Mouse (Mus musculus) intestine, postnatal 0 days (tissue): ENCODE data around the gene BC034090. TPM values are rescaled to one million over a fixed set of nuclear protein-coding genes. Genes with fewer than 3 reads are reported as not detected.

Experiments used
- ATAC-seq: fragments of 200-750 bp; cut with Nextera tagmentation; 2 replicates; pipeline ENCODE4 v1.8.0; 2017; ENCODE audit warnings: mild to moderate bottlenecking, moderate TSS enrichment, moderate library complexity
- H3K27ac ChIP-seq: fragments of 300-500 bp; sonication (generic); 2 replicates; pipeline ENCODE4 v1.5.1; 2014; ENCODE audit warnings: mild to moderate bottlenecking, low read depth, low read length, moderate library complexity
- H3K27me3 ChIP-seq: fragments of 300-500 bp; sonication (generic); replicated peaks from 2 replicates; pipeline ENCODE4 v1.6.1; 2014; ENCODE audit warnings: low read length, mixed read lengths; ENCODE audit not compliant: control insufficient read depth, insufficient read depth
- H3K36me3 ChIP-seq: fragments of 300-500 bp; sonication (generic); 2 replicates; pipeline ENCODE4 v1.6.1; 2014; ENCODE audit warnings: mild to moderate bottlenecking, moderate library complexity; ENCODE audit not compliant: control insufficient read depth, insufficient read depth
- H3K4me1 ChIP-seq: fragments of 300-500 bp; sonication (generic); replicated peaks from 2 replicates; pipeline ENCODE4 v1.6.1; 2014; ENCODE audit warnings: antibody characterized with exemption, low read length, mixed read lengths; ENCODE audit not compliant: control insufficient read depth, insufficient read depth
- H3K4me2 ChIP-seq: fragments of 300-500 bp; sonication (generic); replicated peaks from 2 replicates; pipeline ENCODE4 v1.6.1; 2014; ENCODE audit warnings: low read depth, mild to moderate bottlenecking, moderate library complexity
- H3K4me3 ChIP-seq: fragments of 300-500 bp; sonication (generic); 2 replicates; pipeline ENCODE4 v1.5.1; 2014; ENCODE audit warnings: low read depth, low read length
- H3K9ac ChIP-seq: fragments of 300-500 bp; sonication (generic); 2 replicates; pipeline ENCODE4 v1.6.1; 2014; ENCODE audit warnings: mild to moderate bottlenecking, low read depth, low read length
- H3K9me3 ChIP-seq: fragments of 300-500 bp; sonication (generic); 2 replicates; pipeline ENCODE4 v1.6.1; 2016; ENCODE audit warnings: mixed run types; ENCODE audit not compliant: control insufficient read depth
- CTCF ChIP-seq: sonication (generic); IDR thresholded peaks from 2 replicates; pipeline ENCODE4 v1.5.1; 2016; ENCODE audit warnings: low read depth, mild to moderate bottlenecking, control low read depth, antibody characterized with exemption, moderate library complexity
- WGBS: fragments of 180-500 bp; shearing (Covaris S2); extraction: QIAGEN DNeasy Blood & Tissue Kit; methylation state at CpG from one replicate; pipeline ENCODE4 v1.1.7; 2014; 5-methylcytosine and 5-hydroxymethylcytosine counted together
- polyA plus RNA-seq: library from polyadenylated mRNA; unstranded; fragments of >200 nt; fragmentation: Nextera tagmentation; extraction: Ambion mirVana; gene quantifications from 2 replicates; pipeline ENCODE4 v1.2.1, GENCODE M21; 2015

BC034090 gene
- polyA plus RNA-seq, 1 experiment from 2014 or later: 1.3 TPM

- Histone ChIP-seq H3K9me3 (no peaks in the 10 kb centered on the region), H3K27ac (no peak overlapping the region), H3K4me2 (no peak overlapping the region), H3K4me1 (no peaks in the 10 kb centered on the region), H3K27me3 (peaks cover 24% of the 10 kb centered on the region), H3K36me3 (no peaks in the 10 kb centered on the region), H3K4me3 (no peak overlapping the region), H3K9ac (no peak overlapping the region)
- no peak for ATAC-seq
- 21% methylated on average over 5 of the region's 5 CpGs for WGBS
- TF ChIP-seq CTCF: no peak
These were observed 3.2 kb upstream of the BC034090 start for GRCm38 (mm10) chr1:155247441-155247840.

GRCm38 (mm10) chr1:155245516-155245915, 1.3 kb upstream of the BC034090 start:
- Histone ChIP-seq H3K4me2 (no peak overlapping the region), H3K4me1 (no peaks in the 10 kb centered on the region), H3K9me3 (no peaks in the 10 kb centered on the region), H3K9ac (no peak overlapping the region), H3K27ac (no peak overlapping the region), H3K36me3 (no peaks in the 10 kb centered on the region), H3K27me3 (peaks cover 24% of the 10 kb centered on the region), H3K4me3 (no peak overlapping the region)
- TF ChIP-seq CTCF: no peak
- 76% methylated on average over 7 of the region's 7 CpGs for WGBS
- no peak for ATAC-seq

- Histone ChIP-seq H3K4me2 (peak overlapping the region; percentile 75), H3K4me1 (no peaks in the 10 kb centered on the region), H3K4me3 (peak overlapping the region; percentile 51), H3K9me3 (no peaks in the 10 kb centered on the region), H3K27me3 (peaks cover 24% of the 10 kb centered on the region), H3K27ac (peak overlapping the region; percentile 70), H3K36me3 (no peaks in the 10 kb centered on the region), H3K9ac (peak overlapping the region; percentile 56)
- TF ChIP-seq CTCF: no peak
- WGBS: 9% methylated on average over 27 of the region's 29 CpGs
- no peak for ATAC-seq
These were observed 547 bp upstream of the BC034090 start for GRCm38 (mm10) chr1:155244771-155245211.

GRCm38 (mm10) chr1:155242488-155242745, 1.8 kb downstream of the BC034090 start:
- Histone ChIP-seq H3K4me3 (no peak overlapping the region), H3K4me2 (no peak overlapping the region), H3K4me1 (no peaks in the 10 kb centered on the region), H3K27me3 (peaks cover 24% of the 10 kb centered on the region), H3K9me3 (no peaks in the 10 kb centered on the region), H3K9ac (no peak overlapping the region), H3K27ac (no peak overlapping the region), H3K36me3 (no peaks in the 10 kb centered on the region)
- ATAC-seq: no peak
- no peak for TF ChIP-seq CTCF
- 70% methylated on average over 1 of the region's 1 CpGs for WGBS

- Histone ChIP-seq H3K4me3 (no peak overlapping the region), H3K27me3 (peaks cover 24% of the 10 kb centered on the region), H3K4me1 (no peaks in the 10 kb centered on the region), H3K9me3 (no peaks in the 10 kb centered on the region), H3K27ac (no peak overlapping the region), H3K9ac (no peak overlapping the region), H3K4me2 (no peak overlapping the region), H3K36me3 (no peaks in the 10 kb centered on the region)
- TF ChIP-seq CTCF: no peak
- ATAC-seq: no peak
- 82% methylated on average over 12 of the region's 12 CpGs for WGBS
These were observed 2.4 kb downstream of the BC034090 start for GRCm38 (mm10) chr1:155241701-155242487.

GRCm38 (mm10) chr1:155239962-155240717, 4.1 kb downstream of the BC034090 start:
- H3K27ac ChIP-seq: no peak overlapping the region
- no peak overlapping the region for H3K4me3 ChIP-seq
- no peak overlapping the region for H3K4me2 ChIP-seq
- 80% methylated on average over 6 of the region's 6 CpGs for WGBS
- ATAC-seq: no peak
- no peaks in the 10 kb centered on the region for H3K9me3 ChIP-seq
- H3K36me3 ChIP-seq: no peaks in the 10 kb centered on the region
- no peak overlapping the region for H3K9ac ChIP-seq
- peaks cover 17% of the 10 kb centered on the region for H3K27me3 ChIP-seq
- TF ChIP-seq CTCF: no peak
- H3K4me1 ChIP-seq: no peaks in the 10 kb centered on the region
